Mouse (Mus musculus): Measurements from ENCODE around the gene Hist1h2bb. TPM values are rescaled to one million over a fixed set of nuclear protein-coding genes. Genes with fewer than 3 reads are reported as not detected.

The Hist1h2bb gene
- polyA plus RNA-seq, 1 experiment, result 1.3 TPM

DNA sequence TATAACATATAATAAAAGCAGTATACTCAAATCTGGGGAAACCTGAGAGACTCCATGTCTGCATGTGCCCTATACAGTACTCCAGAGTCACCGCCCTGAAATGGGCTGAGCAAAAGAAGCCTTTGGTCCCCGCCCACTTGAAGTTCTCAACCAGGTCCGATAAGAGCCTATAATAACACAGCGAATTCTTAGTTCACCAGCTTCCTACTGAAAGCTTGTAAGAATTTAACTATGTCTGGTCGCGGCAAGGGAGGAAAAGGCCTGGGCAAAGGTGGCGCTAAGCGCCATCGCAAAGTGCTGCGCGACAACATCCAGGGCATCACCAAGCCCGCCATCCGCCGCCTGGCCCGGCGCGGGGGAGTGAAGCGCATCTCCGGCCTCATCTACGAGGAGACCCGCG is 10.3 kb downstream of the Hist1h2bb start, which contains the start of gene Hist1h4b:
TSS of gene Hist1h4b (plus strand) at position 224 of the 400 bp plus-strand sequence.
- Histone ChIP-seq H3K36me3 (ENCODE audit: control insufficient read depth, insufficient read depth) (no peaks in the 10 kb centered on the region), H3K4me2 (ENCODE audit: low read depth) (peak within 1 kb of the TSS; percentile 75), H3K27me3 (ENCODE audit: control insufficient read depth, insufficient read depth, insufficient read length) (no peaks in the 10 kb centered on the region), H3K79me2 (ENCODE audit: control insufficient read depth, insufficient read depth) (no peaks in the 10 kb centered on the region), H3ac (ENCODE audit: control insufficient read depth, insufficient read length) (no peak within 1 kb of the TSS), H3K4me3 (no peak within 1 kb of the TSS)
- no peak for TF ChIP-seq TCF3 (IDR thresholded peaks at IDR 0.05; ENCODE audit: insufficient read length, low read depth)
- TF ChIP-seq E2F4 (IDR thresholded peaks at IDR 0.05; ENCODE audit: insufficient read depth), result no peak
- TF ChIP-seq MYOD1 (IDR thresholded peaks at IDR 0.05; ENCODE audit: control insufficient read depth in 1 of 3, insufficient read length in 2 of 3, low read depth in 2 of 3), result no peak
- TF ChIP-seq TCF12 (IDR thresholded peaks at IDR 0.05; ENCODE audit: insufficient read depth, poor library complexity, severe bottlenecking), result no peak
- no peak for TF ChIP-seq MYOG (IDR thresholded peaks at IDR 0.05; ENCODE audit: control insufficient read depth in 1 of 3, insufficient read depth in 1 of 3, insufficient read length in 2 of 3, low read depth in 2 of 3)
- peak; percentile 95 for TF ChIP-seq POLR2AphosphoS2 (IDR thresholded peaks at IDR 0.05; ENCODE audit: insufficient read length, low read depth)
- no peak for TF ChIP-seq USF1 (IDR thresholded peaks at IDR 0.05; ENCODE audit: low read depth)
- TF ChIP-seq POLR2A (IDR thresholded peaks at IDR 0.05; ENCODE audit: insufficient read length, low read depth), result peak; percentile 85
- TF ChIP-seq SRF (IDR thresholded peaks at IDR 0.05; ENCODE audit: control insufficient read depth, insufficient read length, low read depth), result no peak
- TF ChIP-seq CEBPB (IDR thresholded peaks at IDR 0.05; ENCODE audit: insufficient read depth, poor library complexity, severe bottlenecking), result no peak

DNA sequence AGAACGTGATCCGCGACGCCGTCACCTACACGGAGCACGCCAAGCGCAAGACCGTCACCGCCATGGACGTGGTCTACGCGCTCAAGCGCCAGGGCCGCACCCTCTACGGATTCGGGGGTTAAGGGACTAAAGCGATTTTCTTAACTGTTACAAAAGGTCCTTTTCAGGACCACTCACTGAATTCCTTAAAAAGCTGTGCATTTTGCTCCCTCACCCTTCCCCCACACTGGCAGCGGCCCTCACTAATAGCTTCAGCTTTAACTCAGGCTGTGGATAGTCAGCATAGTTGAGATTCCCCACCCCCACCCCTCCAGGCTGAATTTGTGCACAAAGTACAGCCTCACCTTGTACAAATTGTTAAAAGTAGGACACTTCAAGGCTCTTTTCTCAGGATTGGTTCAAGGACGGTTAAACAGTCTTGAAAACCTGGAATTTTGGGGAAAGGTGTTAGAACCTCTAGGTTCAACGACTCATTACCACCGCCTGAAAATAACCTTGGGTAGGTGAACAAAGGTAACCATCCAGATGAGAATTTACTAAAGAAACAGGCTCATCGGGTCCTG is 10.8 kb downstream of the Hist1h2bb start:
- Histone ChIP-seq H3K27me3 (ENCODE audit: control insufficient read depth, insufficient read depth, insufficient read length) (no peaks in the 10 kb centered on the region), H3K36me3 (ENCODE audit: control insufficient read depth, insufficient read depth) (no peaks in the 10 kb centered on the region)
- TF ChIP-seq TCF3 (IDR thresholded peaks at IDR 0.05; ENCODE audit: insufficient read length, low read depth), result no peak
- no peak for TF ChIP-seq TCF12 (IDR thresholded peaks at IDR 0.05; ENCODE audit: insufficient read depth, poor library complexity, severe bottlenecking)
- peak; percentile 69 for TF ChIP-seq POLR2A (IDR thresholded peaks at IDR 0.05; ENCODE audit: insufficient read length, low read depth)
- TF ChIP-seq POLR2AphosphoS2 (IDR thresholded peaks at IDR 0.05; ENCODE audit: insufficient read length, low read depth), result peak; percentile 90
- no peak for TF ChIP-seq USF1 (IDR thresholded peaks at IDR 0.05; ENCODE audit: low read depth)
- no peak for TF ChIP-seq MYOD1 (IDR thresholded peaks at IDR 0.05; ENCODE audit: control insufficient read depth in 1 of 3, insufficient read length in 2 of 3, low read depth in 2 of 3)
- no peak for TF ChIP-seq CEBPB (IDR thresholded peaks at IDR 0.05; ENCODE audit: insufficient read depth, poor library complexity, severe bottlenecking)
- TF ChIP-seq SRF (IDR thresholded peaks at IDR 0.05; ENCODE audit: control insufficient read depth, insufficient read length, low read depth), result no peak
- TF ChIP-seq MYOG (IDR thresholded peaks at IDR 0.05; ENCODE audit: control insufficient read depth in 1 of 3, insufficient read depth in 1 of 3, insufficient read length in 2 of 3, low read depth in 2 of 3), result no peak

GRCm38 (mm10) chr13:23757921-23758320 is 11.4 kb downstream of the Hist1h2bb start:
- no peaks in the 10 kb centered on the region for H3K79me2 ChIP-seq (ENCODE audit: control insufficient read depth, insufficient read depth)
- H3K36me3 ChIP-seq (ENCODE audit: control insufficient read depth, insufficient read depth), result no peaks in the 10 kb centered on the region
- no peak overlapping the region for H3K4me3 ChIP-seq
- peak overlapping the region; percentile 75 for H3K4me2 ChIP-seq (ENCODE audit: low read depth)
- H3K27me3 ChIP-seq (ENCODE audit: control insufficient read depth, insufficient read depth, insufficient read length), result no peaks in the 10 kb centered on the region
- no peak overlapping the region for H3ac ChIP-seq (ENCODE audit: control insufficient read depth, insufficient read length)
- TF ChIP-seq USF1 (IDR thresholded peaks at IDR 0.05; ENCODE audit: low read depth) (no peak), MYOD1 (IDR thresholded peaks at IDR 0.05; ENCODE audit: control insufficient read depth in 1 of 3, insufficient read length in 2 of 3, low read depth in 2 of 3) (no peak)

More for the DNA sequence above, 10.8 kb downstream of the Hist1h2bb start:
- Histone ChIP-seq H3K4me2 (ENCODE audit: low read depth) (peak overlapping the region; percentile 75), H3K79me2 (ENCODE audit: control insufficient read depth, insufficient read depth) (no peaks in the 10 kb centered on the region), H3K4me3 (no peak overlapping the region), H3ac (ENCODE audit: control insufficient read depth, insufficient read length) (no peak overlapping the region)

DNA sequence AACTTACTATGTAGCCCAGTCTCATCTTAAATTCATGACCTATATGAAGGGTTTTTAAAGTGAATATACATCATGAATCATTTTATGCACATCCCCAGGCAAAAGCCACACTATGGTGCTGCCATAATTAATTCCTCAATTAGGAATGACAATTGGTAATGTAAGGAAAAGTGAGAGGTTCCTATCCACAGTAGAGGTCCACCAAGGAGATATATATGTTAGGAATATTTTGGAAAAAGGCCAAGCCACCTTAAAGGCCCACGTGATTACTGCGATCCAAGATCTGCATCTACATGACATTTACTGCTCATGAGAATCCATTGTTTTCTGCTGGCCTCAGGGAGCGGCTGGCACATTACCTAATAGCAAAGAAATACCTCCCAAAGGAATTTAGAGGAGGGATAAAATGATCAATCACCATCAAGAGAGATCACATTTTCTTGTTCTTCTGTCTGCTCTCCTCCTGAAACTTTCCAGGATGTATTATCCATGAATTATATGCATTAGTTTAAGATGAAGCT is 12.8 kb downstream of the Hist1h2bb start:
- Histone ChIP-seq H3K79me2 (ENCODE audit: control insufficient read depth, insufficient read depth) (no peaks in the 10 kb centered on the region), H3K27me3 (ENCODE audit: control insufficient read depth, insufficient read depth, insufficient read length) (no peaks in the 10 kb centered on the region), H3ac (ENCODE audit: control insufficient read depth, insufficient read length) (no peak overlapping the region), H3K4me2 (ENCODE audit: low read depth) (peak overlapping the region; percentile 96), H3K36me3 (ENCODE audit: control insufficient read depth, insufficient read depth) (no peaks in the 10 kb centered on the region), H3K4me3 (peak overlapping the region; percentile 29)
- no peak for TF ChIP-seq MYOD1 (IDR thresholded peaks at IDR 0.05; ENCODE audit: control insufficient read depth in 1 of 3, insufficient read length in 2 of 3, low read depth in 2 of 3)
- no peak for TF ChIP-seq CEBPB (IDR thresholded peaks at IDR 0.05; ENCODE audit: insufficient read depth, poor library complexity, severe bottlenecking)
- TF ChIP-seq MAX (IDR thresholded peaks at IDR 0.05; ENCODE audit: low read depth), result no peak
- no peak for TF ChIP-seq REST (IDR thresholded peaks at IDR 0.05; ENCODE audit: insufficient read depth, insufficient read length)
- TF ChIP-seq TCF12 (IDR thresholded peaks at IDR 0.05; ENCODE audit: insufficient read depth, poor library complexity, severe bottlenecking), result no peak
- no peak for TF ChIP-seq TCF3 (IDR thresholded peaks at IDR 0.05; ENCODE audit: insufficient read length, low read depth)
- TF ChIP-seq E2F4 (IDR thresholded peaks at IDR 0.05; ENCODE audit: insufficient read depth), result no peak
- TF ChIP-seq POLR2A (IDR thresholded peaks at IDR 0.05; ENCODE audit: insufficient read length, low read depth), result no peak
- no peak for TF ChIP-seq MYOG (IDR thresholded peaks at IDR 0.05; ENCODE audit: control insufficient read depth in 1 of 3, insufficient read depth in 1 of 3, insufficient read length in 2 of 3, low read depth in 2 of 3)

GRCm38 (mm10) chr13:23759916-23760239 is 13.3 kb downstream of the Hist1h2bb start:
- no peaks in the 10 kb centered on the region for H3K79me2 ChIP-seq (ENCODE audit: control insufficient read depth, insufficient read depth)
- no peak overlapping the region for H3ac ChIP-seq (ENCODE audit: control insufficient read depth, insufficient read length)
- H3K27me3 ChIP-seq (ENCODE audit: control insufficient read depth, insufficient read depth, insufficient read length), result no peaks in the 10 kb centered on the region
- H3K4me2 ChIP-seq (ENCODE audit: low read depth), result peak overlapping the region; percentile 96
- H3K36me3 ChIP-seq (ENCODE audit: control insufficient read depth, insufficient read depth), result no peaks in the 10 kb centered on the region
- peak overlapping the region; percentile 29 for H3K4me3 ChIP-seq
- no peak for TF ChIP-seq TCF3 (IDR thresholded peaks at IDR 0.05; ENCODE audit: insufficient read length, low read depth)
